Mouse (Mus musculus) forebrain, embryonic 16.5 days (tissue): ENCODE data around the gene Krt24. TPM values are rescaled to one million over a fixed set of nuclear protein-coding genes. Genes with fewer than 3 reads are reported as not detected.

Experiments
- ATAC-seq: fragments of 200-750 bp; cut with Nextera tagmentation; 2 replicates; pipeline ENCODE4 v1.8.0; 2017; ENCODE audit warnings: mild to moderate bottlenecking, moderate library complexity
- H3K27ac ChIP-seq: fragments of 300-500 bp; sonication (generic); 2 replicates; pipeline ENCODE4 v1.5.1; 2014; ENCODE audit warnings: low read length, control low read depth
- H3K27me3 ChIP-seq: fragments of 300-500 bp; sonication (generic); replicated peaks from 2 replicates; pipeline ENCODE4 v1.6.1; 2014; ENCODE audit warnings: low read length; ENCODE audit not compliant: control insufficient read depth, insufficient read depth
- H3K36me3 ChIP-seq: fragments of 300-500 bp; sonication (generic); 2 replicates; pipeline ENCODE4 v1.6.1; 2014; ENCODE audit not compliant: control insufficient read depth, insufficient read depth
- H3K4me1 ChIP-seq: fragments of 300-500 bp; sonication (generic); replicated peaks from 2 replicates; pipeline ENCODE4 v1.6.1; 2014; ENCODE audit warnings: low read length; ENCODE audit not compliant: control insufficient read depth, insufficient read depth
- H3K4me2 ChIP-seq: fragments of 300-500 bp; sonication (generic); 2 replicates; pipeline ENCODE4 v1.6.1; 2014; ENCODE audit warnings: mild to moderate bottlenecking, low read length, control low read depth
- H3K4me3 ChIP-seq: fragments of 300-500 bp; sonication (generic); replicated peaks from 2 replicates; pipeline ENCODE4 v1.5.1; 2014; ENCODE audit warnings: mild to moderate bottlenecking, low read length, control low read depth
- H3K9ac ChIP-seq: fragments of 300-500 bp; sonication (generic); replicated peaks from 2 replicates; pipeline ENCODE4 v1.6.1; 2014; ENCODE audit warnings: low read depth, low read length, control low read depth
- H3K9me3 ChIP-seq: fragments of 300-500 bp; sonication (generic); 2 replicates; pipeline ENCODE4 v1.6.1; 2016; ENCODE audit warnings: low read length; ENCODE audit not compliant: control insufficient read depth
- WGBS: fragments of 180-500 bp; shearing (Covaris S2); extraction: QIAGEN DNeasy Blood & Tissue Kit; methylation state at CpG from one replicate; pipeline ENCODE4 v1.1.7; 2014; 5-methylcytosine and 5-hydroxymethylcytosine counted together
- polyA plus RNA-seq: library from polyadenylated mRNA; unstranded; fragments of >200 nt; fragmentation: Nextera tagmentation; extraction: Ambion mirVana; gene quantifications from 2 replicates; pipeline ENCODE4 v1.2.1, GENCODE M21; 2015

Gene Krt24
- polyA plus RNA-seq, 1 experiment from 2014 or later, result 0.18 TPM

DNA sequence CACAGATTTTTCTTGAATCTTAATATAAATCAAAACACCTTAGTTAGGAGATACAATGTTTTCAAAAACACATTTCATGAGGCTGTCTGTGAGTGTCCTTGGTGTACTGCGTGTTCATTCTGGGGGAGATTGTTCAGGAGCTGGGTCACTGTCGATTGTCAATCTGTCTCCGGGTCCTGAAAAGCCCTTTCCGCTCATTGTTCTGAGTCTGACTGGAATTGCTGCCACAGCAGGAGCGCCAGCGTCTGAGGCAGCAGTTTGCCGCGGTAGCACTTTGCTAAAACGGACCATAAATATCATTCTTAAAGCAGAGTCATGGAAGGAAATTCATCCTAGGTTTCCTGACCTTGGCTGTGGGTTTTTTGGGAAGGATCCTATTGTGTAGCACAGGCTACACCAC is 19.3 kb downstream of the Krt24 start:
- H3K27me3 ChIP-seq, result no peaks in the 10 kb centered on the region
- H3K27ac ChIP-seq, result no peak overlapping the region
- H3K9ac ChIP-seq, result no peak overlapping the region
- H3K4me3 ChIP-seq, result no peak overlapping the region
- no peaks in the 10 kb centered on the region for H3K9me3 ChIP-seq
- no peaks in the 10 kb centered on the region for H3K36me3 ChIP-seq
- no peak overlapping the region for H3K4me2 ChIP-seq
- H3K4me1 ChIP-seq, result no peaks in the 10 kb centered on the region
- ATAC-seq, result no peak
- WGBS, result 18% methylated on average over 9 of the region's 9 CpGs

- Histone ChIP-seq H3K4me1 (no peaks in the 10 kb centered on the region), H3K36me3 (no peaks in the 10 kb centered on the region), H3K4me3 (no peak overlapping the region), H3K27ac (no peak overlapping the region), H3K9me3 (no peaks in the 10 kb centered on the region), H3K27me3 (no peaks in the 10 kb centered on the region), H3K9ac (no peak overlapping the region), H3K4me2 (no peak overlapping the region)
- 61% methylated on average over 9 of the region's 9 CpGs for WGBS
- no peak for ATAC-seq
Observed at GRCm38 (mm10) chr11:99265220-99265619, 19.8 kb downstream of the Krt24 start.

DNA sequence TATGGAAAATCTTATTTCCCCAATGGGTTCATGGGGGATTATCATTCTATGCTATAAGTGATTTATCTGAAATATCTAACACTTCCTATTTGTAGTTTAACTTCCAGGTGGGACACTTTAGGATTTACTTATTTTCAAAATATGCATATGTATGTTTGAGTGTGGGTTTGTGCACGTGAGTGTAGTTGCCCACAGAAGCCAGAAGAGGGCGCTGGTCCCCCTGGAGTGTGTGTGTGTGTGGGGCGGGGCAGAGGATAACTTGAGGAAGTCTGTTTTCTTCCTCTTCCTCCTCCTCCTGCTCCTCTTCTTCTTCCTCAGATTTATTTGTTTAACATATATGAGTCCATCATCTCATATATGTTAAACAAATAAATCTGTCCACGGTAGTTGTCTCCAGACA is 28.8 kb downstream of the Krt24 start:
- ATAC-seq, result no peak
- Histone ChIP-seq H3K9me3 (no peaks in the 10 kb centered on the region), H3K4me3 (no peak overlapping the region), H3K27ac (no peak overlapping the region), H3K27me3 (no peaks in the 10 kb centered on the region), H3K36me3 (no peaks in the 10 kb centered on the region), H3K9ac (no peak overlapping the region), H3K4me2 (no peak overlapping the region), H3K4me1 (no peaks in the 10 kb centered on the region)
- WGBS, result 76% methylated on average over 4 of the region's 4 CpGs

DNA sequence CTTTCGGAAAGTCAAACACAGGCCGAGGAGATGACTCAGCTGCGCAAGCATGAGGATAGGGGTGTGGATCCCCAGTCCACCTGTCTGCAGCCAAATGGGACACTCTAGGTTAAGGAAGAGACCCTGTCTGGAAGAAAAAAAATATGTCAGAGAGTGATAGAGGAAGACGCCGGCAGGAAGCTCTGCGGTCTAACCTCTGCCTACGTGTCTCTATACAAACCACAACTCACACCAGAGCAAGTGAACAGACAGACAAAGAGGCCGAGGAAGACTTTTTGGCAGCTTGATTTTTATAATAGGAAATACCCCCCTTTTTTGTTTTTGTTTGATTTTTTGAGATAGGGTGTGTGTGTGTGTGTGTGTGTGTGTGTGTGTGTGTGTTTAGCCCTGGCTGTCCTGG is 29.7 kb downstream of the Krt24 start:
- Histone ChIP-seq H3K4me2 (no peak overlapping the region), H3K27me3 (no peaks in the 10 kb centered on the region), H3K9me3 (no peaks in the 10 kb centered on the region), H3K4me1 (no peaks in the 10 kb centered on the region), H3K36me3 (no peaks in the 10 kb centered on the region), H3K4me3 (no peak overlapping the region), H3K9ac (no peak overlapping the region), H3K27ac (no peak overlapping the region)
- 95% methylated on average over 8 of the region's 8 CpGs for WGBS
- no peak for ATAC-seq

DNA sequence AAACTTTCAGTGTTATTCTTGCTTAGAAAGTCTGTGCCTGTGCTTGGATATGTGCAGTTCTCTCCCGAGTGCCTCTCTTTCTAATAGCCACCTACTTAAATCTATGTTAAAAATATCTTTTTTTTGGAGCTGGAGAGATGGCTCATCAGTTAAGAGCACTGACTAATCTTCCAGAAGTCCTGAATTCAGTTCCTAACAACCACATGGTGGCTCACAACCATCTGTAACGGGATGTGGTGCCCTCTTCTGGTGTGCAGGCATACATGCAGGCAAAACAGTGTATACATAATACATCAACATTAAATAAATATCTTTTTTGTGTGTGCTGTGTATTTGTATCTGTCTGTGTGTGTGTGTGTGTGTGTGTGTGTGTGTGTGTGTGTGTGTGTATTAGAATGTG is 31.2 kb downstream of the Krt24 start:
- no peak for ATAC-seq
- 48% methylated on average over 2 of the region's 2 CpGs for WGBS
- no peak overlapping the region for H3K27ac ChIP-seq
- no peaks in the 10 kb centered on the region for H3K36me3 ChIP-seq
- no peak overlapping the region for H3K4me3 ChIP-seq
- no peaks in the 10 kb centered on the region for H3K4me1 ChIP-seq
- H3K9me3 ChIP-seq, result no peaks in the 10 kb centered on the region
- no peaks in the 10 kb centered on the region for H3K27me3 ChIP-seq
- no peak overlapping the region for H3K4me2 ChIP-seq
- H3K9ac ChIP-seq, result no peak overlapping the region

DNA sequence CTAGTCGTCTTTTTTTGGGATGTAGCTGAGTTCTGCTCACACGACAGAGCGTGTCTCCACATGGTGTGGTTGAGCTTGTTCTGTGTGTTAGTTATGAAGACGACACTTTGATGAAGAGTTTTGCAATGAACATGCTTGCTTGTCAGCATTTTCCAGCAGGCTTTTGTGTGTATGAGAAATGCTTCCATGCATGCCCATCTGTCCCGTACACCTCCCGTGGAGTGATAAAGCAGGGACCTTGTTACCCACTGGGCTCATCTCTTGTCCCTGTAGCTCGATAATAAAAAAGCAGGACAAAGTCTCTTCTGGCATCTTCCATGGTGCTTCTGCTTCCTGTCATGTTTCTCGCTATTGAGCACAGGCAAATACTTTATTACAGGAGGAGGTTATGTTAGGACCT is 32.4 kb downstream of the Krt24 start:
- Histone ChIP-seq H3K27me3 (no peaks in the 10 kb centered on the region), H3K9me3 (no peaks in the 10 kb centered on the region), H3K4me1 (no peaks in the 10 kb centered on the region), H3K27ac (no peak overlapping the region), H3K36me3 (no peaks in the 10 kb centered on the region), H3K4me3 (no peak overlapping the region), H3K9ac (no peak overlapping the region), H3K4me2 (no peak overlapping the region)
- ATAC-seq, result no peak
- WGBS, result 64% methylated on average over 8 of the region's 8 CpGs

GRCm38 (mm10) chr11:99250666-99251065 is 34.4 kb downstream of the Krt24 start:
- Histone ChIP-seq H3K9me3 (no peaks in the 10 kb centered on the region), H3K27me3 (no peaks in the 10 kb centered on the region), H3K36me3 (no peaks in the 10 kb centered on the region), H3K4me3 (no peak overlapping the region), H3K4me1 (no peaks in the 10 kb centered on the region), H3K27ac (no peak overlapping the region), H3K9ac (no peak overlapping the region), H3K4me2 (no peak overlapping the region)
- no peak for ATAC-seq
- WGBS, result 73% methylated on average over 3 of the region's 3 CpGs

GRCm38 (mm10) chr11:99250241-99250640 is 34.8 kb downstream of the Krt24 start:
- 65% methylated on average over 5 of the region's 5 CpGs for WGBS
- Histone ChIP-seq H3K27me3 (no peaks in the 10 kb centered on the region), H3K4me3 (no peak overlapping the region), H3K9me3 (no peaks in the 10 kb centered on the region), H3K4me1 (no peaks in the 10 kb centered on the region), H3K36me3 (no peaks in the 10 kb centered on the region), H3K27ac (no peak overlapping the region), H3K4me2 (no peak overlapping the region), H3K9ac (no peak overlapping the region)
- ATAC-seq, result no peak

DNA sequence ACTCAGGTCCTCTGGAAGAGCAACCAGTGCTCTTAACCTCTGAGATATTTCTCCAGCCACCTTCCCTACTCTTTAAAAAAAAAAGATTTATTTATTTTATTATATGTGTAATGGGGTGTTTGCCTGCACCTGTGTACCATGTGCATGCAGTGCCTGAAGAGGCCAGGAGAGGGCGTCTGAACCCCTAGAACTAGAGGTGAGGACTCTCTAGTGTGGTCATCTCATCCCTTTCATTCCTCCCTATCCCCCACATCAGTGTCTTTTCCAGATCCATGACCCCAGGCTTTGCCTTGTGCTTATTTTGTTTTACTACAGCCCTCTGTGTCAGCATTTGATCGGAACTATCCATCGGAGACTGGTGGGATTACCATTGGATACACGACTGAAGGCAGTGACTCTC is 35.9 kb downstream of the Krt24 start:
- 64% methylated on average over 4 of the region's 4 CpGs for WGBS
- Histone ChIP-seq H3K4me1 (0 out of 2 replicates have a peak, but pooled peaks cover 1% of the 10 kb centered on the region), H3K9ac (no peak overlapping the region), H3K27me3 (no peaks in the 10 kb centered on the region), H3K27ac (no peak overlapping the region), H3K9me3 (no peaks in the 10 kb centered on the region), H3K4me3 (no peak overlapping the region), H3K4me2 (no peak overlapping the region), H3K36me3 (no peaks in the 10 kb centered on the region)
- ATAC-seq, result no peak

DNA sequence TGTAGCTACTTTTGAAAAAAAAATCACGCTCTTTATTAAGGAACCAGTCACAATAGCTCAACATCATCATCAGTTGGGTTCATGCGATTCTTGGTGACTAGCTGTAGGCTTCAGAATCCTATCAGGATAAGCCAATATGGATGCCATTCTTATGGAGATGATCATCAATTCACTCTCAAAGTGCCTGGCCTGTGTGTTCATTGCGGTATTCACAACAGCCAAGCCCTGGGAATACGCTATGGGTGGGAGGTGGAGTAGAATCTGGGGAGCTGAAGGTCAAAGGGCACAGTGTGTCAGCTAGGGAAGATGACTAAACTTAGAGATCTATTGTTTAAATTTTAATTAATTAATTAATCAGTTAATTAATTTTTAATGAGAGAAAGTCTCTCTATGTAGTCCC is 37.1 kb downstream of the Krt24 start:
- Histone ChIP-seq H3K9ac (no peak overlapping the region), H3K27ac (no peak overlapping the region), H3K4me3 (no peak overlapping the region), H3K4me2 (no peak overlapping the region), H3K27me3 (no peaks in the 10 kb centered on the region), H3K4me1 (peaks cover 7% of the 10 kb centered on the region), H3K9me3 (no peaks in the 10 kb centered on the region), H3K36me3 (no peaks in the 10 kb centered on the region)
- 89% methylated on average over 4 of the region's 4 CpGs for WGBS
- ATAC-seq, result no peak
